Mouse (Mus musculus) embryonic facial prominence, embryonic 14.5 days (tissue): ENCODE data around the gene Fbxl16. TPM values are rescaled to one million over a fixed set of nuclear protein-coding genes. Genes with fewer than 3 reads are reported as not detected.
A peak's percentile ranks its signal among the peaks of the same experiment; 100 is the strongest.

ENCODE experiments used
- ATAC-seq: fragments of 200-750 bp; cut with Nextera tagmentation; 2 replicates; pipeline ENCODE4 v1.8.0; 2017; ENCODE audit warnings: low read depth, moderate number of reproducible peaks, moderate TSS enrichment
- DNase-seq: peaks from one replicate; pipeline ENCODE4 v3.0.0-alpha.2; 2015; ENCODE audit warnings: low spot score
- H3K27ac ChIP-seq: fragments of 300-500 bp; sonication (generic); replicated peaks from 2 replicates; pipeline ENCODE4 v1.5.1; 2014; ENCODE audit warnings: low read depth, mild to moderate bottlenecking, low read length, moderate library complexity
- H3K27me3 ChIP-seq: fragments of 300-500 bp; sonication (generic); replicated peaks from 2 replicates; pipeline ENCODE4 v1.6.1; 2014; ENCODE audit warnings: low read length; ENCODE audit not compliant: control insufficient read depth, insufficient read depth
- H3K36me3 ChIP-seq: fragments of 300-500 bp; sonication (generic); 2 replicates; pipeline ENCODE4 v1.6.1; 2014; ENCODE audit warnings: low read length, mixed read lengths; ENCODE audit not compliant: control insufficient read depth, insufficient read depth
- H3K4me1 ChIP-seq: fragments of 300-500 bp; sonication (generic); 2 replicates; pipeline ENCODE4 v1.6.1; 2014; ENCODE audit warnings: antibody characterized with exemption, low read length; ENCODE audit not compliant: control insufficient read depth, insufficient read depth
- H3K4me2 ChIP-seq: fragments of 300-500 bp; sonication (generic); 2 replicates; pipeline ENCODE4 v1.6.1; 2014; ENCODE audit warnings: low read depth, mild to moderate bottlenecking, low read length, moderate library complexity, mixed read lengths
- H3K4me3 ChIP-seq: fragments of 300-500 bp; sonication (generic); 2 replicates; pipeline ENCODE4 v1.5.1; 2014; ENCODE audit warnings: low read depth, mild to moderate bottlenecking, low read length
- H3K9ac ChIP-seq: fragments of 300-500 bp; sonication (generic); 2 replicates; pipeline ENCODE4 v1.6.1; 2014; ENCODE audit warnings: low read depth, mild to moderate bottlenecking, low read length, moderate library complexity, mixed read lengths
- H3K9me3 ChIP-seq: fragments of 300-500 bp; sonication (generic); 2 replicates; pipeline ENCODE4 v1.6.1; 2016; ENCODE audit warnings: low read length; ENCODE audit not compliant: control insufficient read depth
- WGBS: fragments of 180-500 bp; shearing (Covaris S2); extraction: QIAGEN DNeasy Blood & Tissue Kit; methylation state at CpG from one replicate; pipeline ENCODE4 v1.1.7; 2014; 5-methylcytosine and 5-hydroxymethylcytosine counted together
- microRNA-seq: library from miRNA; unstranded; fragments of <30 nt; microRNA quantifications from one replicate; pipeline ENCODE4, GENCODE M21; 2016; ENCODE audit warnings: borderline number of aligned reads
- polyA plus RNA-seq: library from polyadenylated mRNA; unstranded; fragments of >200 nt; fragmentation: Nextera tagmentation; extraction: Ambion mirVana; gene quantifications from 2 replicates; pipeline ENCODE4 v1.2.1, GENCODE M21; 2014

The Fbxl16 gene
- polyA plus RNA-seq, 1 experiment from 2014 or later, result 3.4 TPM

GRCm38 (mm10) chr17:25867836-25868600, 59.1 kb downstream of the Fbxl16 start:
- peak; percentile 53 for ATAC-seq
- 0% methylated on average over 26 of the region's 42 CpGs for WGBS
- Histone ChIP-seq H3K9ac (peak overlapping the region; percentile 67), H3K4me1 (peaks cover 6% of the 10 kb centered on the region; the same call in 1 of the 2 replicates), H3K27me3 (no peaks in the 10 kb centered on the region), H3K4me2 (peak overlapping the region; percentile 99), H3K36me3 (no peaks in the 10 kb centered on the region), H3K27ac (no peak overlapping the region), H3K4me3 (peak overlapping the region; percentile 77), H3K9me3 (no peaks in the 10 kb centered on the region)
- DNase-seq, result no peak

- Histone ChIP-seq H3K9me3 (no peaks in the 10 kb centered on the region), H3K27ac (peak within 1 kb of the TSS; percentile 35), H3K4me1 (peaks cover 6% of the 10 kb centered on the region; the same call in 1 of the 2 replicates), H3K4me2 (peak within 1 kb of the TSS; percentile 99), H3K36me3 (no peaks in the 10 kb centered on the region), H3K4me3 (peak within 1 kb of the TSS; percentile 77), H3K27me3 (no peaks in the 10 kb centered on the region), H3K9ac (peak within 1 kb of the TSS; percentile 67)
- WGBS, result 0% methylated on average over 20 of the region's 24 CpGs
- DNase-seq (peak; percentile 91), ATAC-seq (peak; percentile 93)
Observed at GRCm38 (mm10) chr17:25868601-25869191, 59.8 kb downstream of the Fbxl16 start, which contains the start of gene Mcrip2. Mcrip2 (minus strand) TSS chr17:25868764.

- no peak overlapping the region for H3K4me2 ChIP-seq
- H3K4me3 ChIP-seq, result no peak overlapping the region
- H3K9me3 ChIP-seq, result no peaks in the 10 kb centered on the region
- H3K27me3 ChIP-seq, result no peaks in the 10 kb centered on the region
- 84% methylated on average over 8 of the region's 8 CpGs for WGBS
- no peaks in the 10 kb centered on the region for H3K36me3 ChIP-seq
- no peak overlapping the region for H3K27ac ChIP-seq
- DNase-seq, result no peak
- H3K9ac ChIP-seq, result no peak overlapping the region
- H3K4me1 ChIP-seq, result peaks cover 6% of the 10 kb centered on the region; the same call in 1 of the 2 replicates
- no peak for ATAC-seq
Observed at GRCm38 (mm10) chr17:25869498-25869897, 60.6 kb downstream of the Fbxl16 start.

DNA sequence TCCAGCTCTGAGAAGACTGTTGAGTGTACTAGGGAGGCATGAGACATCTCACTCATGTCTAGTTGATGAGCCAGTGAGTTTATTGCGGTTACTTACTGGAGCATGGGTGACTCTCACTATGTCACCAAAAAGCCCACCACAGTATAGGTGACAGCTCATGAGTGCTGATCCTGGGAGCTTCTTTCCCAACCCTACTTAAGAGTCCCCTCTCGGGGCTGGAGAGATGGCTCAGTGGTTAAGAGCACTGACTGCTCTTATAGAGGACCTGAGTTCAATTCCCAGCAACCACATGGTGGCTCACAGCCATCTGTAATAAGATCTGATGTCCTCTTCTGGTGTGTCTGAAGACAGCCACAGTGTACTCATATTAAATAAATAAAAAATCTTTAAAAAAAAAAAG, 61.1 kb downstream of the Fbxl16 start:
- no peak overlapping the region for H3K4me2 ChIP-seq
- no peaks in the 10 kb centered on the region for H3K27me3 ChIP-seq
- H3K27ac ChIP-seq, result no peak overlapping the region
- no peak overlapping the region for H3K4me3 ChIP-seq
- no peaks in the 10 kb centered on the region for H3K9me3 ChIP-seq
- ATAC-seq, result no peak
- H3K4me1 ChIP-seq, result peaks cover 6% of the 10 kb centered on the region; the same call in 1 of the 2 replicates
- WGBS, result 87% methylated on average over 2 of the region's 2 CpGs
- no peak for DNase-seq
- H3K9ac ChIP-seq, result no peak overlapping the region
- H3K36me3 ChIP-seq, result no peaks in the 10 kb centered on the region

Small RNA genes lying within 50 kb of the gene (microRNA-seq; reads per million reads assigned to microRNA genes)
- gene Mir3082 (not detected), gene Mir6966 (not detected)

Other genes with a start within 250 kb of the Fbxl16 start
- 15.8 and 18.0 TPM in 2 replicates for gene Sox8, start 238.4 kb upstream of the Fbxl16 start, polyA plus RNA-seq
- 27.3 and 30.1 TPM in 2 replicates for gene Lmf1, start 230.0 kb upstream of the Fbxl16 start, polyA plus RNA-seq
- 14.6 and 28.5 TPM in 2 replicates for gene Gng13, start 91.9 kb upstream of the Fbxl16 start, polyA plus RNA-seq
- gene Chtf18, start 81.7 kb upstream of the Fbxl16 start, polyA plus RNA-seq, result 12.9 and 15.7 TPM in 2 replicates
- gene Rpusd1, start 81.4 kb upstream of the Fbxl16 start, polyA plus RNA-seq, result 19.5 and 23.1 TPM in 2 replicates
- gene Mslnl, start 73.0 kb upstream of the Fbxl16 start, polyA plus RNA-seq, result 2.0 TPM in 2 replicates
- 1.7 and 9.4 TPM in 2 replicates for gene Msln, start 54.7 kb upstream of the Fbxl16 start, polyA plus RNA-seq
- 26.9 and 27.2 TPM in 2 replicates for gene Narfl, start 35.3 kb upstream of the Fbxl16 start, polyA plus RNA-seq
- gene Haghl, start 23.4 kb upstream of the Fbxl16 start, polyA plus RNA-seq, result 42.1 and 66.5 TPM in 2 replicates
- gene Ccdc78, start 22.5 kb upstream of the Fbxl16 start, polyA plus RNA-seq, result 0.09 and 0.65 TPM in 2 replicates
- 66.1 and 75.2 TPM in 2 replicates for gene Fam173a, start 16.2 kb upstream of the Fbxl16 start, polyA plus RNA-seq
- gene AC134908.4, start 13.4 kb upstream of the Fbxl16 start, polyA plus RNA-seq, result 0.92 TPM in 1 of 2 replicates, not detected in the other
- gene Metrn, start 11.9 kb upstream of the Fbxl16 start, polyA plus RNA-seq, result 10.3 and 11.1 TPM in 2 replicates
- gene Wdr24, start 14.5 kb downstream of the Fbxl16 start, polyA plus RNA-seq, result 22.9 and 25.5 TPM in 2 replicates
- gene Jmjd8, start 19.8 kb downstream of the Fbxl16 start, polyA plus RNA-seq, result 35.2 and 36.2 TPM in 2 replicates
- gene Stub1, start 24.3 kb downstream of the Fbxl16 start, polyA plus RNA-seq, result 314 and 351 TPM in 2 replicates
- 2.8 and 3.3 TPM in 2 replicates for gene Rhbdl1, start 28.2 kb downstream of the Fbxl16 start, polyA plus RNA-seq
- 1.4 and 1.6 TPM in 2 replicates for gene Gm20683, start 32.7 kb downstream of the Fbxl16 start, polyA plus RNA-seq
- gene Rhot2, start 35.8 kb downstream of the Fbxl16 start, polyA plus RNA-seq, result 12.0 and 13.0 TPM in 2 replicates
- gene Wdr90, start 52.4 kb downstream of the Fbxl16 start, polyA plus RNA-seq, result 17.6 and 19.8 TPM in 2 replicates
- 25.7 and 36.7 TPM in 2 replicates for gene Mcrip2, start 59.7 kb downstream of the Fbxl16 start, polyA plus RNA-seq
- 40.6 and 44.1 TPM in 2 replicates for gene Mettl26, start 66.0 kb downstream of the Fbxl16 start, polyA plus RNA-seq
- 0.42 and 0.48 TPM in 2 replicates for gene Wfikkn1, start 71.8 kb downstream of the Fbxl16 start, polyA plus RNA-seq
- gene Rab40c, start 110.6 kb downstream of the Fbxl16 start, polyA plus RNA-seq, result 17.1 and 19.7 TPM in 2 replicates
- 51.8 and 52.2 TPM in 2 replicates for gene Pigq, start 135.9 kb downstream of the Fbxl16 start, polyA plus RNA-seq
- gene Nhlrc4, start 135.9 kb downstream of the Fbxl16 start, polyA plus RNA-seq, result 0.99 TPM in 1 of 2 replicates, not detected in the other
- gene A930017K11Rik, start 143.5 kb downstream of the Fbxl16 start, polyA plus RNA-seq, result 0.16 TPM in 1 of 2 replicates, not detected in the other
- gene Capn15, start 176.7 kb downstream of the Fbxl16 start, polyA plus RNA-seq, result 25.2 and 25.8 TPM in 2 replicates